Mouse (Mus musculus): ENCODE data around the gene Lypla2. TPM values are rescaled to one million over a fixed set of nuclear protein-coding genes. Genes with fewer than 3 reads are reported as not detected.
A peak's percentile ranks its signal among the peaks of the same experiment; 100 is the strongest.
"Not testable (repeated sequence)": the region's sequence is repeated elsewhere in the genome, so short reads cannot be mapped to it uniquely, and the experiment has no call there.

The Lypla2 gene
- polyA plus RNA-seq, 1 experiment from 2014 or later = 73.0 TPM

GRCm38 (mm10) chr4:135948142-135948541, 24.3 kb downstream of the Lypla2 start:
- ATAC-seq (ENCODE audit: insufficient number of reproducible peaks, low FRiP score) = no peak

GRCm38 (mm10) chr4:135946659-135947301, 25.6 kb downstream of the Lypla2 start:
- peak overlapping the region; percentile 84 for H3K9ac ChIP-seq
- H3K4me2 ChIP-seq = peak overlapping the region; percentile 81
- no peaks in the 10 kb centered on the region for H3K27me3 ChIP-seq (replicated peaks)
- H3K9me3 ChIP-seq (replicated peaks) = peaks cover 5% of the 10 kb centered on the region; the same call in 1 of the 2 replicates
- ATAC-seq (ENCODE audit: insufficient number of reproducible peaks, low FRiP score) = no peak; the same call in none of the 2 replicates
- H3K36me3 ChIP-seq = peaks cover 13% of the 10 kb centered on the region
- peak overlapping the region; percentile 78 for H3K4me3 ChIP-seq
- 1% methylated on average over 28 of the region's 28 CpGs for WGBS
- peaks cover 38% of the 10 kb centered on the region for H3K4me1 ChIP-seq (replicated peaks)
- H3K27ac ChIP-seq (ENCODE audit: poor library complexity, severe bottlenecking) = peak overlapping the region; percentile 67

More at GRCm38 (mm10) chr4:135948142-135948541, 24.3 kb downstream of the Lypla2 start:
- Histone ChIP-seq H3K9ac (no peak overlapping the region), H3K27ac (ENCODE audit: poor library complexity, severe bottlenecking) (no peak overlapping the region), H3K4me3 (no peak overlapping the region), H3K36me3 (peaks cover 26% of the 10 kb centered on the region), H3K4me2 (no peak overlapping the region), H3K27me3 (replicated peaks) (no peaks in the 10 kb centered on the region), H3K4me1 (replicated peaks) (peaks cover 36% of the 10 kb centered on the region), H3K9me3 (replicated peaks) (peaks cover 10% of the 10 kb centered on the region; the same call in 1 of the 2 replicates)
- WGBS = 88% methylated on average over 8 of the region's 8 CpGs

GRCm38 (mm10) chr4:135946278-135946658, 26.2 kb downstream of the Lypla2 start, which contains the start of gene Hmgcl:
Hmgcl (plus strand) TSS chr4:135946448.
- Histone ChIP-seq H3K27me3 (replicated peaks) (no peaks in the 10 kb centered on the region), H3K27ac (ENCODE audit: poor library complexity, severe bottlenecking) (peak within 1 kb of the TSS; percentile 67), H3K9ac (peak within 1 kb of the TSS; percentile 84), H3K4me3 (peak within 1 kb of the TSS; percentile 78), H3K36me3 (peaks cover 8% of the 10 kb centered on the region), H3K9me3 (replicated peaks) (peaks cover under 1% of the 10 kb centered on the region; the same call in 1 of the 2 replicates), H3K4me2 (peak within 1 kb of the TSS; percentile 81), H3K4me1 (replicated peaks) (peaks cover 38% of the 10 kb centered on the region)
- under 1% methylated on average over 23 of the region's 23 CpGs for WGBS
- peak; percentile 92 for ATAC-seq (ENCODE audit: insufficient number of reproducible peaks, low FRiP score)

- Histone ChIP-seq H3K9me3 (replicated peaks) (no peaks in the 10 kb centered on the region), H3K36me3 (peaks cover 8% of the 10 kb centered on the region), H3K4me1 (replicated peaks) (peaks cover 38% of the 10 kb centered on the region), H3K27me3 (replicated peaks) (no peaks in the 10 kb centered on the region), H3K4me3 (peak overlapping the region; percentile 78), H3K27ac (ENCODE audit: poor library complexity, severe bottlenecking) (peak overlapping the region; percentile 67), H3K9ac (peak overlapping the region; percentile 32; the same call in 1 of the 2 replicates), H3K4me2 (peak overlapping the region; percentile 81)
- 77% methylated on average over 10 of the region's 10 CpGs for WGBS
- ATAC-seq (ENCODE audit: insufficient number of reproducible peaks, low FRiP score) = no peak
Measured at GRCm38 (mm10) chr4:135945706-135946105, 26.7 kb downstream of the Lypla2 start.

GRCm38 (mm10) chr4:135943389-135943788, 29.0 kb downstream of the Lypla2 start:
- H3K36me3 ChIP-seq = peaks cover 20% of the 10 kb centered on the region
- ATAC-seq (ENCODE audit: insufficient number of reproducible peaks, low FRiP score) = no peak
- peaks cover 21% of the 10 kb centered on the region for H3K4me1 ChIP-seq (replicated peaks)
- no peak overlapping the region for H3K4me3 ChIP-seq
- no peak overlapping the region for H3K4me2 ChIP-seq
- H3K9ac ChIP-seq = no peak overlapping the region
- 45% methylated on average over 4 of the region's 4 CpGs for WGBS
- no peaks in the 10 kb centered on the region for H3K9me3 ChIP-seq (replicated peaks)
- H3K27me3 ChIP-seq (replicated peaks) = no peaks in the 10 kb centered on the region
- H3K27ac ChIP-seq (ENCODE audit: poor library complexity, severe bottlenecking) = no peak overlapping the region

- H3K4me2 ChIP-seq = no peak overlapping the region
- H3K4me1 ChIP-seq (replicated peaks) = peaks cover 16% of the 10 kb centered on the region
- no peaks in the 10 kb centered on the region for H3K27me3 ChIP-seq (replicated peaks)
- no peak for ATAC-seq (ENCODE audit: insufficient number of reproducible peaks, low FRiP score)
- H3K4me3 ChIP-seq = no peak overlapping the region
- no peak overlapping the region for H3K27ac ChIP-seq (ENCODE audit: poor library complexity, severe bottlenecking)
- no peaks in the 10 kb centered on the region for H3K9me3 ChIP-seq (replicated peaks)
- 44% methylated on average over 6 of the region's 6 CpGs for WGBS
- no peak overlapping the region for H3K9ac ChIP-seq
- peaks cover 20% of the 10 kb centered on the region for H3K36me3 ChIP-seq
Measured at GRCm38 (mm10) chr4:135942193-135942592, 30.2 kb downstream of the Lypla2 start.

- not testable (repeated sequence) for H3K9ac ChIP-seq; H3K9me3 ChIP-seq (replicated peaks); H3K27ac ChIP-seq (ENCODE audit: poor library complexity, severe bottlenecking); H3K4me2 ChIP-seq; H3K4me3 ChIP-seq; ATAC-seq (ENCODE audit: insufficient number of reproducible peaks, low FRiP score); H3K27me3 ChIP-seq (replicated peaks)
- peaks cover 22% of the 10 kb centered on the region for H3K4me1 ChIP-seq (replicated peaks)
- peaks cover 23% of the 10 kb centered on the region for H3K36me3 ChIP-seq
- 79% methylated on average over 8 of the region's 8 CpGs for WGBS
Measured at GRCm38 (mm10) chr4:135941026-135941425, 31.4 kb downstream of the Lypla2 start.

GRCm38 (mm10) chr4:135938858-135939257, 33.6 kb downstream of the Lypla2 start:
- Histone ChIP-seq H3K9me3 (replicated peaks) (no peaks in the 10 kb centered on the region), H3K27me3 (replicated peaks) (no peaks in the 10 kb centered on the region), H3K36me3 (peaks cover 24% of the 10 kb centered on the region), H3K27ac (ENCODE audit: poor library complexity, severe bottlenecking) (no peak overlapping the region), H3K4me1 (replicated peaks) (peaks cover 27% of the 10 kb centered on the region), H3K4me3 (no peak overlapping the region), H3K4me2 (no peak overlapping the region), H3K9ac (no peak overlapping the region)
- ATAC-seq (ENCODE audit: insufficient number of reproducible peaks, low FRiP score) = no peak
- WGBS = 64% methylated on average over 7 of the region's 7 CpGs

GRCm38 (mm10) chr4:135935502-135935901, 36.9 kb downstream of the Lypla2 start:
- H3K36me3 ChIP-seq = peaks cover 42% of the 10 kb centered on the region
- H3K27ac ChIP-seq (ENCODE audit: poor library complexity, severe bottlenecking) = 0 out of 2 replicates have a peak overlapping the region, but pooled peaks have one; percentile 4
- no peak for ATAC-seq (ENCODE audit: insufficient number of reproducible peaks, low FRiP score)

GRCm38 (mm10) chr4:135934708-135935500, 37.5 kb downstream of the Lypla2 start:
- H3K4me1 ChIP-seq (replicated peaks) = peaks cover 19% of the 10 kb centered on the region
- peaks cover 46% of the 10 kb centered on the region for H3K36me3 ChIP-seq
- WGBS = 39% methylated on average over 12 of the region's 12 CpGs
- no peak overlapping the region for H3K4me3 ChIP-seq
- no peaks in the 10 kb centered on the region for H3K9me3 ChIP-seq (replicated peaks)
- H3K27me3 ChIP-seq (replicated peaks) = no peaks in the 10 kb centered on the region
- no peak for ATAC-seq (ENCODE audit: insufficient number of reproducible peaks, low FRiP score)
- peak overlapping the region; percentile 20; the same call in 1 of the 2 replicates for H3K4me2 ChIP-seq
- H3K9ac ChIP-seq = 0 out of 2 replicates have a peak overlapping the region, but pooled peaks have one; percentile 28
- H3K27ac ChIP-seq (ENCODE audit: poor library complexity, severe bottlenecking) = 0 out of 2 replicates have a peak overlapping the region, but pooled peaks have one; percentile 4

More at GRCm38 (mm10) chr4:135935502-135935901, 36.9 kb downstream of the Lypla2 start:
- 55% methylated on average over 5 of the region's 5 CpGs for WGBS
- Histone ChIP-seq H3K4me3 (no peak overlapping the region), H3K4me2 (peak overlapping the region; percentile 20; the same call in 1 of the 2 replicates), H3K4me1 (replicated peaks) (peaks cover 19% of the 10 kb centered on the region), H3K9me3 (replicated peaks) (no peaks in the 10 kb centered on the region), H3K27me3 (replicated peaks) (no peaks in the 10 kb centered on the region), H3K9ac (0 out of 2 replicates have a peak overlapping the region, but pooled peaks have one; percentile 28)

GRCm38 (mm10) chr4:135931832-135932231, 40.6 kb downstream of the Lypla2 start:
- Histone ChIP-seq H3K9me3 (replicated peaks) (no peaks in the 10 kb centered on the region), H3K4me2 (no peak overlapping the region), H3K27ac (ENCODE audit: poor library complexity, severe bottlenecking) (no peak overlapping the region), H3K4me1 (replicated peaks) (peaks cover 14% of the 10 kb centered on the region), H3K36me3 (peaks cover 41% of the 10 kb centered on the region), H3K9ac (no peak overlapping the region), H3K27me3 (replicated peaks) (no peaks in the 10 kb centered on the region), H3K4me3 (no peak overlapping the region)
- no peak for ATAC-seq (ENCODE audit: insufficient number of reproducible peaks, low FRiP score)
- WGBS = 64% methylated on average over 5 of the region's 5 CpGs
